Comparison of ENCODE assay signal across 11 mouse cellular contexts in the genomic region with DNA sequence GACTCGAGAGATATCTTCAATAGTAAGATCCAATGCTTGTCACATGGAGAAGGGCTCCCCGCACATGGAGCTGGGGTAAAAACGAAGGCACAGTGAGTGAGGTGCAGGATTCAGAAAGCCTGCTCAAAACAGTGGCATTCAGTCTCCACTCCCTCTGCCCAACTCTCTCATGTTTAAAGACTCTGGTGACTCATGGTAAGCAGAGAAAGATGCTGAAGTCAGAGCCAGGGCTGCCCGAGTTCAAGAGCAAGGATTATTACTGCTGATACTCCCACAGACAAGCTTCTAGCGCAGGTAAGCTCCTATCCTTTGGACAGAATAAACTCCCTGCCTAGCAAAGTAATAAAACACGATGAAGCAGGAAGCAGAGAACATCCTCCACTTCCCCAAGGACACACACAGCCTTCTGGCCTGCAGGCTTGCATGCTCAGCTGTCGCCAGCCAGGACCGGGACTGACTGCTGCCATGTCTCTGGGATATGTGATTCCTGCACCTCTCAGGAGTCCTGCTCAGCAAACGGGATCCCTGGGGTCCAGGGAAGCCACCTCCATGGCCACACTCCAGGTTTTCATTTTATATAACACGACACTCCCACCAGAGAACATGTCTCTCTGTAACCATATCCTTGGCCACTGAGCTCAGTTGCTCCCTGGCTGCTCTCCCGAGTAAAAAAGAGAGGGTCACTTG. TPM values are rescaled to one million over a fixed set of nuclear protein-coding genes. Genes with fewer than 3 reads are reported as not detected.
DNase-seq lines count a peak whose midpoint lies in the region; ATAC-seq and TF ChIP-seq lines count a peak whose summit lies in the region.
"Had no signal": no experiment of that assay in that cellular context is flagged by ENCODE, and none has a peak within 500 bp of the region (broad histone marks: within the 10 kb centered on the region; RNA-seq: fewer than 3 reads in every experiment).

No protein-coding gene starts in this region.

- peak; percentile 57 to 58 for DNase-seq in cerebellum, postnatal 10 days
- DNase-seq in cerebellum, adult 2 months, result no peak
- DNase-seq in testis, postnatal 10 days (ENCODE audit: low spot score), result no peak
- no peak for DNase-seq in limb, embryonic 14.5 days (ENCODE audit: low spot score)
- no peak for DNase-seq in layer of hippocampus, postnatal 25 days (ENCODE audit: extremely low spot score in 1 of 2, low spot score in 1 of 2)
- DNase-seq in left cerebral cortex, adult 11 months (ENCODE audit: low spot score), result no peak
- DNase-seq in layer of hippocampus, postnatal 14 days (ENCODE audit: low spot score in 2 of 2), result no peak
- DNase-seq: right cerebral cortex, adult 18-20 months had no signal

- H3K4me2 ChIP-seq in limb, embryonic 14.5 days (replicated peaks; ENCODE audit: low read depth, low read length, severe bottlenecking), result peak overlapping the region; percentile 94

- no peak overlapping the region for H3K27ac ChIP-seq in cerebellum, adult 2 months (ENCODE audit: insufficient read depth, low read length)
- no peak overlapping the region for H3K27ac ChIP-seq in testis, adult 2 months (ENCODE audit: control insufficient read depth, insufficient read depth, low read depth, low read length)
- H3K27ac ChIP-seq in limb, embryonic 14.5 days (replicated peaks; ENCODE audit: low read depth, low read length), result no peak overlapping the region
- H3K27ac ChIP-seq: liver, embryonic 14.5 days had no signal

- 74% methylated on average over 11 of the region's 11 CpGs for WGBS in cerebellum, adult 2 months
- 31% methylated on average over 11 of the region's 11 CpGs for WGBS in limb, embryonic 14.5 days

- no peaks in the 10 kb centered on the region for H3K27me3 ChIP-seq in cerebellum, adult 2 months (ENCODE audit: control insufficient read depth, insufficient read depth, low read length)
- no peaks in the 10 kb centered on the region; the same call in 1 of the 2 replicates for H3K27me3 ChIP-seq in testis, adult 2 months (ENCODE audit: control insufficient read depth, insufficient read depth, low read length)
- no peaks in the 10 kb centered on the region for H3K27me3 ChIP-seq in limb, embryonic 14.5 days (ENCODE audit: control insufficient read depth, insufficient read depth, low read length)

- H3K4me3 ChIP-seq in cerebellum, adult 2 months (replicated peaks; ENCODE audit: insufficient read depth, low read depth, low read length), result no peak overlapping the region
- H3K4me3 ChIP-seq in testis, adult 2 months (ENCODE audit: control insufficient read depth, low read depth, low read length), result peak overlapping the region; percentile 88
- H3K4me3 ChIP-seq in limb, embryonic 14.5 days (replicated peaks; ENCODE audit: low read length), result peak overlapping the region; percentile 78

- ATAC-seq in limb, embryonic 14.5 days (ENCODE audit: low FRiP score, low read depth), result no peak

- TF ChIP-seq CTCF in cerebellum, adult 2 months (IDR thresholded peaks at IDR 0.05; ENCODE audit: borderline replicate concordance, insufficient read depth, low read depth, low read length), result no peak
- TF ChIP-seq CTCF in testis, adult 2 months (IDR thresholded peaks at IDR 0.05; ENCODE audit: control insufficient read depth, insufficient read depth, insufficient replicate concordance, low read depth, low read length), result no peak

- no peaks in the 10 kb centered on the region for H3K9me3 ChIP-seq in limb, embryonic 14.5 days (ENCODE audit: control insufficient read depth, low read length)

- TF ChIP-seq POLR2A in cerebellum, adult 2 months (IDR thresholded peaks at IDR 0.05; ENCODE audit: borderline replicate concordance, insufficient read depth, low read length), result no peak
- peak; percentile 47; the same call in 1 of the 2 replicates for TF ChIP-seq POLR2A in testis, adult 2 months (IDR thresholded peaks at IDR 0.05; ENCODE audit: control insufficient read depth, low read depth, low read length)
- TF ChIP-seq POLR2A in limb, embryonic 14.5 days (IDR thresholded peaks at IDR 0.05; ENCODE audit: borderline replicate concordance, extremely low read depth, insufficient read depth, insufficient read length), result no peak

- H3K36me3 ChIP-seq in testis, adult 2 months (ENCODE audit: control insufficient read depth, insufficient read depth, low read length), result no peaks in the 10 kb centered on the region
- peaks cover 30% of the 10 kb centered on the region for H3K36me3 ChIP-seq in limb, embryonic 14.5 days (ENCODE audit: control insufficient read depth, insufficient read depth, low read length)

- H3K9ac ChIP-seq in limb, embryonic 14.5 days (ENCODE audit: low read depth, low read length, severe bottlenecking), result peak overlapping the region; percentile 86
- H3K9ac ChIP-seq: liver, embryonic 14.5 days had no signal

- peaks cover 3% of the 10 kb centered on the region for H3K4me1 ChIP-seq in cerebellum, adult 2 months (ENCODE audit: control insufficient read depth, insufficient read depth, low read length)
- peaks cover 14% of the 10 kb centered on the region for H3K4me1 ChIP-seq in testis, adult 2 months (ENCODE audit: control insufficient read depth, insufficient read depth, low read length)
- peaks cover 14% of the 10 kb centered on the region for H3K4me1 ChIP-seq in limb, embryonic 14.5 days (ENCODE audit: control insufficient read depth, insufficient read depth, low read length)

RNA-seq across cellular contexts. Expression of a gene that starts 2.1 kb away (rescaled TPM):
- polyA plus RNA-seq in cerebellum, adult 2 months (2012; rRNA removed), result 3.0 TPM in 2 replicates
- 53.8 and 65.7 TPM in 2 replicates for polyA plus RNA-seq in testis, adult 2 months (2012; rRNA removed)
- 39.7 and 40.1 TPM in 2 replicates for polyA plus RNA-seq in limb, embryonic 14.5 days (2012; rRNA removed)
- polyA plus RNA-seq in limb, embryonic 14.5 days (2014; fragmentation: Nextera tagmentation; extraction: Ambion mirVana), result 64.7 and 66.9 TPM in 2 replicates
- total RNA-seq in layer of hippocampus, postnatal 25 days (2021), result 1 to 10 TPM; 2.1 to 3.4 TPM
- total RNA-seq in layer of hippocampus, postnatal 14 days (2021), result 1 to 10 TPM; 6.4 to 7.4 TPM

RNA-seq across cellular contexts. Expression of a gene that starts 48.9 kb away (rescaled TPM):
- polyA plus RNA-seq in cerebellum, adult 2 months (2012; rRNA removed), result 24.0 and 24.3 TPM in 2 replicates
- 4.1 and 4.2 TPM in 2 replicates for polyA plus RNA-seq in testis, adult 2 months (2012; rRNA removed)
- 15.0 and 18.3 TPM in 2 replicates for polyA plus RNA-seq in limb, embryonic 14.5 days (2012; rRNA removed)
- polyA plus RNA-seq in limb, embryonic 14.5 days (2014; fragmentation: Nextera tagmentation; extraction: Ambion mirVana), result 7.6 and 7.8 TPM in 2 replicates
- total RNA-seq in layer of hippocampus, postnatal 25 days (2021), result 10 to 100 TPM; 11.8 to 18.3 TPM
- total RNA-seq in layer of hippocampus, postnatal 14 days (2021), result 10 to 100 TPM; 18.6 to 21.6 TPM

RNA-seq across cellular contexts. Expression of a gene that starts 52.1 kb away (rescaled TPM):
- polyA plus RNA-seq in cerebellum, adult 2 months (2012; rRNA removed), result 50.1 and 50.7 TPM in 2 replicates
- 18.3 and 18.6 TPM in 2 replicates for polyA plus RNA-seq in testis, adult 2 months (2012; rRNA removed)
- 47.2 and 48.8 TPM in 2 replicates for polyA plus RNA-seq in limb, embryonic 14.5 days (2012; rRNA removed)
- polyA plus RNA-seq in limb, embryonic 14.5 days (2014; fragmentation: Nextera tagmentation; extraction: Ambion mirVana), result 44.9 and 47.6 TPM in 2 replicates
- 10 to 100 TPM; 50.2 to 60.1 TPM for total RNA-seq in layer of hippocampus, postnatal 25 days (2021)
- 10 to 100 TPM; 47.4 to 49.0 TPM for total RNA-seq in layer of hippocampus, postnatal 14 days (2021)

RNA-seq across cellular contexts. Expression of a gene that starts 59.4 kb away (rescaled TPM):
- polyA plus RNA-seq in cerebellum, adult 2 months (2012; rRNA removed), result not detected in 2 replicates
- 136 and 182 TPM in 2 replicates for polyA plus RNA-seq in testis, adult 2 months (2012; rRNA removed)
- polyA plus RNA-seq in limb, embryonic 14.5 days (2012; rRNA removed), result not detected in 2 replicates
- polyA plus RNA-seq in limb, embryonic 14.5 days (2014; fragmentation: Nextera tagmentation; extraction: Ambion mirVana), result not detected in 2 replicates
- total RNA-seq in layer of hippocampus, postnatal 25 days (2021), result not detected
- total RNA-seq in layer of hippocampus, postnatal 14 days (2021), result not detected
- polyA plus RNA-seq: frontal cortex, adult 2 months; liver, embryonic 14.5 days had no signal

Comparison
In these comparisons a context has a peak if more than half of its experiments do, and no peak if none do; other contexts are left out.
1. DNase-seq: peak in cerebellum, postnatal 10 days (2 of 2); none in cerebellum, adult 2 months (0 of 2), testis, postnatal 10 days (single experiment), limb, embryonic 14.5 days (single experiment), layer of hippocampus, postnatal 25 days (0 of 2), left cerebral cortex, adult 11 months (single experiment) and layer of hippocampus, postnatal 14 days (0 of 2).
2. RNA of a gene that starts 2.1 kb away (polyA plus RNA-seq): 39.7 to 66.9 TPM in limb, embryonic 14.5 days and 53.8 to 65.7 TPM in testis, adult 2 months; 3.0 TPM in cerebellum, adult 2 months; every median in the first group is over 10 times any median in the second.